Mouse (Mus musculus): ENCODE results near the gene Ecm1. TPM values are rescaled to one million over a fixed set of nuclear protein-coding genes. Genes with fewer than 3 reads are reported as not detected.

The Ecm1 gene
- total and polyA plus RNA-seq, 2 experiments from 2014 or later, result 22.9 to 55.8 TPM

DNA sequence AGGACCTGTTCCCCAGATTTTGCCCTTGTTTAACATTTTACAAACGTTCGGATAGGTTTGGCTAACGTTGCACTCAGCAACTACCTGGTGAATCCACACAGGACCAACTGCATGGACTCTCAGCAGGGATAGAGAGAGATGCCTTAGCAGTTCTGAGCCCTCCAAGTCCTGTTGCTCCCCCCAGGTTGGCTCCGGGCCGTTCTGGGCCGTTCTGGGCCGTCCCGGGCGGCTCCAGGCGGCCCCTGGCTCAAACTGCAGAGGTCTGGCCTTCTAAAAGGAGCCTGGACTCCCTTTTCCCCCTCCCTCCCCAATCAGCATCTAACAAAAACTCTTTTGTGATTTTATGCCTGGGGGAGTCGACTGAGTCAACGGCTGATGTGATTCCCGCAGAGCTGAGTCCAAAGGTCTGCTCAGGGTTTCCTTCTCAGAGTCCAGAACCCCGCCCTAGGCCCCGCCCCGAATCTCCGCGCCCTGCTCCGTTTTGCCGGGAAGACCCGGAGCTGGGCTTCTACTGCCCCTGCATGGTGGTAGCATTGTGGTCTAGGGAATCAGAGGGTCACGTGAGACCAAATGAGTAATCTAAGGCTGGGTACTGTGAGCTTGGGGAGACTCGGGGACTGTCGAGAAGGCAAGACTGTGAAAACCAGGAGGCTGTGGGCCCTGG, 37.4 kb downstream of the Ecm1 start:
- TF ChIP-seq CTCF (IDR thresholded peaks at IDR 0.05; ENCODE audit: low read depth), result peak; percentile 46
- no peak for TF ChIP-seq EP300 (IDR thresholded peaks at IDR 0.05; ENCODE audit: low read depth)
- H3K36me3 ChIP-seq (replicated peaks; ENCODE audit: control insufficient read depth, insufficient read depth, low read length), result no peaks in the 10 kb centered on the region
- peak; percentile 90 for ATAC-seq (ENCODE audit: insufficient read depth, low read depth)
- H3K4me2 ChIP-seq (ENCODE audit: low read depth, low read length), result peak overlapping the region; percentile 62
- peak overlapping the region; percentile 82 for H3K27ac ChIP-seq (ENCODE audit: low read depth)
- peak overlapping the region; percentile 49 for H3K9ac ChIP-seq (replicated peaks; ENCODE audit: low read depth, low read length)
- no peaks in the 10 kb centered on the region for H3K27me3 ChIP-seq (ENCODE audit: control insufficient read depth, insufficient read depth, low read length)
- 10% methylated on average over 24 of the region's 24 CpGs for WGBS
- H3K4me3 ChIP-seq (ENCODE audit: low read depth, low read length), result peak overlapping the region; percentile 31
- peak; percentile 84 for DNase-seq (ENCODE audit: low spot score)
- no peaks in the 10 kb centered on the region for H3K9me3 ChIP-seq (replicated peaks; ENCODE audit: control insufficient read depth, low read length)
- H3K4me1 ChIP-seq (ENCODE audit: control insufficient read depth, insufficient read depth), result peaks cover 19% of the 10 kb centered on the region

DNA sequence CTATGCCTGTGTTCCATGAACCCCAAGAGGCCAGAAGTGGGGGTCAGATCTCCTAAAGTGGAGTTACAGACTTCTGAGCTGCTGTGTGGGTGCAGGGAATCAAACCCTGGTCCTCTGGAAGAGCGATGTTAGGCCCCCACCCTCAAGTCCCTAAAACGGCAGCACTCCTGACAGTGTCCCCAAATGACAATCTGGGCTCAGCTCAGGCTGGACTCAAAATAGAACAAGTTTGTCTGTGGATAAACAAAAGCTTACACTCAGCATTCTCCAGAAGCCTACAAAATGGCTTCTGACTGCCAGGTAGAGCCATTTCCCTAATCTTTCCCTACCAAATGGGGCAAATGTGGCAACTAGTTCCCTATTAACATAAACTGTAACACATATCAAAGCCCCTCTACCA, 38.3 kb downstream of the Ecm1 start:
- no peak overlapping the region for H3K4me2 ChIP-seq (ENCODE audit: low read depth, low read length)
- ATAC-seq (ENCODE audit: insufficient read depth, low read depth) (no peak), DNase-seq (ENCODE audit: low spot score) (no peak)
- no peaks in the 10 kb centered on the region for H3K9me3 ChIP-seq (replicated peaks; ENCODE audit: control insufficient read depth, low read length)
- H3K9ac ChIP-seq (replicated peaks; ENCODE audit: low read depth, low read length), result no peak overlapping the region
- no peaks in the 10 kb centered on the region for H3K36me3 ChIP-seq (replicated peaks; ENCODE audit: control insufficient read depth, insufficient read depth, low read length)
- H3K4me3 ChIP-seq (ENCODE audit: low read depth, low read length), result no peak overlapping the region
- H3K27me3 ChIP-seq (ENCODE audit: control insufficient read depth, insufficient read depth, low read length), result no peaks in the 10 kb centered on the region
- peak overlapping the region; percentile 82 for H3K27ac ChIP-seq (ENCODE audit: low read depth)
- TF ChIP-seq CTCF (IDR thresholded peaks at IDR 0.05; ENCODE audit: low read depth) (no peak), EP300 (IDR thresholded peaks at IDR 0.05; ENCODE audit: low read depth) (no peak)
- WGBS, result 54% methylated on average over 2 of the region's 2 CpGs
- H3K4me1 ChIP-seq (ENCODE audit: control insufficient read depth, insufficient read depth), result peaks cover 28% of the 10 kb centered on the region

DNA sequence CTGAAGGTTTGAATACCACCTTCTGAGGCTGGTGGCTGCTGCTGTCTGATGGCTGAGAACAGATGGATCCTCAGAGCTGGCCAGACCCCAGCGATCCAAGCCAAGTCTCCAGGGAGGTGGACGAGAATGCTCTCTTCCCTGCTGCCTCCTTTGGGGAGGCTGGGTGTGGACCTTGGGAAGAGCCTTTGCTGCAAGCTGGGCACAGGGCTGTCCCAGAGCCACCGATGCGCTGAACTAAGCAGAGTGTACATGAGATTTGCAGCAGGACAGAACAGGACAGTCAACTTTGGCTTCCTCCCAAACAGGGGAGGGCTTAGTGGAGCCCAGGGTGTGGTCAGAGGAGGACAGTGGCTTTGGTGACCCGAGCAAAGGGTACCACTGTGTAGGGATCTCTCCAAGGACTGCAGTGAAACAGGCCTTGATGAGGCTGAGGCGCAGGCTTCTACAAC, 39.1 kb downstream of the Ecm1 start:
- Histone ChIP-seq H3K27me3 (ENCODE audit: control insufficient read depth, insufficient read depth, low read length) (no peaks in the 10 kb centered on the region), H3K4me1 (ENCODE audit: control insufficient read depth, insufficient read depth) (peaks cover 35% of the 10 kb centered on the region), H3K9me3 (replicated peaks; ENCODE audit: control insufficient read depth, low read length) (no peaks in the 10 kb centered on the region), H3K9ac (replicated peaks; ENCODE audit: low read depth, low read length) (no peak overlapping the region), H3K36me3 (replicated peaks; ENCODE audit: control insufficient read depth, insufficient read depth, low read length) (no peaks in the 10 kb centered on the region), H3K4me2 (ENCODE audit: low read depth, low read length) (no peak overlapping the region), H3K27ac (ENCODE audit: low read depth) (no peak overlapping the region), H3K4me3 (ENCODE audit: low read depth, low read length) (no peak overlapping the region)
- no peak for ATAC-seq (ENCODE audit: insufficient read depth, low read depth)
- DNase-seq (ENCODE audit: low spot score), result no peak
- WGBS, result 43% methylated on average over 6 of the region's 6 CpGs
- TF ChIP-seq CTCF (IDR thresholded peaks at IDR 0.05; ENCODE audit: low read depth) (no peak), EP300 (IDR thresholded peaks at IDR 0.05; ENCODE audit: low read depth) (no peak)

DNA sequence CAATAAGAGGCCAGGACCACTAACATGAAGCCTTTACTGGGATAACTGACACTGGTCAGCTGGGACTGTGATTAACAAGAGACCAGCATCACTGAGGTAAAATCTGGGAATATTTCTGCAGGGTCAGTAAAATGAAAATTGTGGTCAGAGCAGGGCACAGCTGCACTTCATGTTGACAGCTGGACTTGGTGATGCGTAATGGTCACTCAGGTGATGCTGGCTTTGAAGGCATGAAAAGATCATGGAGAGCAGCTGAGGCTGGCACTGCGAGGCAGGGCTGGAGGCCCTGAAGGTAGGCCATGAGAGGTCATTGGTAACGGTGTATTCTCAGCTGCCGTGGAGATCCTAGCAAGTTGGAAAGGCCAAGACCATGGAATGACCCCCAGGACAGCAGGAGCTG, 41.1 kb downstream of the Ecm1 start:
- H3K9ac ChIP-seq (replicated peaks; ENCODE audit: low read depth, low read length), result no peak overlapping the region
- H3K36me3 ChIP-seq (replicated peaks; ENCODE audit: control insufficient read depth, insufficient read depth, low read length), result no peaks in the 10 kb centered on the region
- H3K9me3 ChIP-seq (replicated peaks; ENCODE audit: control insufficient read depth, low read length), result no peaks in the 10 kb centered on the region
- H3K27me3 ChIP-seq (ENCODE audit: control insufficient read depth, insufficient read depth, low read length), result no peaks in the 10 kb centered on the region
- peaks cover 53% of the 10 kb centered on the region for H3K4me1 ChIP-seq (ENCODE audit: control insufficient read depth, insufficient read depth)
- H3K4me2 ChIP-seq (ENCODE audit: low read depth, low read length), result no peak overlapping the region
- no peak for DNase-seq (ENCODE audit: low spot score)
- no peak for ATAC-seq (ENCODE audit: insufficient read depth, low read depth)
- TF ChIP-seq CTCF (IDR thresholded peaks at IDR 0.05; ENCODE audit: low read depth) (no peak), EP300 (IDR thresholded peaks at IDR 0.05; ENCODE audit: low read depth) (no peak)
- 90% methylated on average over 4 of the region's 4 CpGs for WGBS
- H3K4me3 ChIP-seq (ENCODE audit: low read depth, low read length), result no peak overlapping the region
- H3K27ac ChIP-seq (ENCODE audit: low read depth), result no peak overlapping the region

DNA sequence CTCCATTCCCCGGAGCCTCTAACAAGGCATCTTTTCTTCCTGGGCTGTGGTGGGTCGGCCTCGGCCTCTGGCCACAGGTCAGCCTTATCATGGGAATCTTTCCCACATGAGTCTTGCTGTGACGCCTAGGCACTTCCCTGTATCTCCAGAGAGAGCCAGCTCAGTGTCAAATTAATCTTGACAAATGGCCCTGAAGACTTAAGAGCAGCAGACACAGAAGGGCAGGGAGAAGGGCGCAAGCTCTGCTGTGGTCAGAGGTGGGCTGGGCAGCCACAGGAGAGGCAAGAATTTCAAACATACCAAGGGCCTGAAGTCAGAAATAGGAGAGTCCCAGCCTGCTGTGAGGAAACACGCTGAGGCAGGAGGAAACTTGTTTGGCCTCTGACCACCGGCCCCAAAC, 43.0 kb downstream of the Ecm1 start:
- H3K4me2 ChIP-seq (ENCODE audit: low read depth, low read length), result no peak overlapping the region
- no peaks in the 10 kb centered on the region for H3K9me3 ChIP-seq (replicated peaks; ENCODE audit: control insufficient read depth, low read length)
- no peaks in the 10 kb centered on the region for H3K27me3 ChIP-seq (ENCODE audit: control insufficient read depth, insufficient read depth, low read length)
- no peaks in the 10 kb centered on the region for H3K36me3 ChIP-seq (replicated peaks; ENCODE audit: control insufficient read depth, insufficient read depth, low read length)
- no peak for TF ChIP-seq EP300 (IDR thresholded peaks at IDR 0.05; ENCODE audit: low read depth)
- no peak for TF ChIP-seq CTCF (IDR thresholded peaks at IDR 0.05; ENCODE audit: low read depth)
- peak overlapping the region; percentile 87 for H3K27ac ChIP-seq (ENCODE audit: low read depth)
- WGBS, result 24% methylated on average over 7 of the region's 7 CpGs
- DNase-seq (ENCODE audit: low spot score) (no peak), ATAC-seq (ENCODE audit: insufficient read depth, low read depth) (no peak)
- peaks cover 52% of the 10 kb centered on the region for H3K4me1 ChIP-seq (ENCODE audit: control insufficient read depth, insufficient read depth)
- no peak overlapping the region for H3K4me3 ChIP-seq (ENCODE audit: low read depth, low read length)
- H3K9ac ChIP-seq (replicated peaks; ENCODE audit: low read depth, low read length), result no peak overlapping the region

DNA sequence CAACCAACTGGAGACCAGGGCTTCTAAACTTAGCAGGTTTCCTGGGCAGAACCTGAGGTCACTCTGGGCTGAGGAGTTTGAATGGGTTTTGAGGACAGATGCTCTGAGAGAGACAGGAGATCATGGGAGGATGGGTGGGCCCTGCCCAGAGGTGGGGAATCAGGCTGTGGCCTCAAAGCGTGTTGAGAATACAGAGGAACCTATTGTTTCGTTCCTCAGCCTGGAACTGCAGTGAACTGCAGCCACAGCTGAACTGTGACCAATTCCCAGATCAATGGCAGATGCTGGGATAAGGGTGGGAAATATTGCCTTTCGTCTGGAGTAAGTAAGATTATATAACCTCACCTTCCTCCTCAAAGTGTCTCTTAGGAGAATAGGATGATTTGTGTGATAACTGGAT, 43.6 kb downstream of the Ecm1 start:
- Histone ChIP-seq H3K9ac (replicated peaks; ENCODE audit: low read depth, low read length) (no peak overlapping the region), H3K4me1 (ENCODE audit: control insufficient read depth, insufficient read depth) (peaks cover 47% of the 10 kb centered on the region)
- no peak for TF ChIP-seq EP300 (IDR thresholded peaks at IDR 0.05; ENCODE audit: low read depth)
- TF ChIP-seq CTCF (IDR thresholded peaks at IDR 0.05; ENCODE audit: low read depth), result no peak

More for the DNA sequence above, 43.6 kb downstream of the Ecm1 start:
- no peak for ATAC-seq (ENCODE audit: insufficient read depth, low read depth)
- Histone ChIP-seq H3K4me2 (ENCODE audit: low read depth, low read length) (no peak overlapping the region), H3K4me3 (ENCODE audit: low read depth, low read length) (no peak overlapping the region), H3K27me3 (ENCODE audit: control insufficient read depth, insufficient read depth, low read length) (no peaks in the 10 kb centered on the region), H3K27ac (ENCODE audit: low read depth) (peak overlapping the region; percentile 87), H3K36me3 (replicated peaks; ENCODE audit: control insufficient read depth, insufficient read depth, low read length) (no peaks in the 10 kb centered on the region), H3K9me3 (replicated peaks; ENCODE audit: control insufficient read depth, low read length) (no peaks in the 10 kb centered on the region)
- no peak for DNase-seq (ENCODE audit: low spot score)
- WGBS, result 43% methylated on average over 3 of the region's 3 CpGs

Data from heart, postnatal 0 days (tissue).